Mouse (Mus musculus) induced T-regulatory cell, adult 2 months (primary cell): ENCODE measurements at regions not wholly inside any gene's neighbourhood (a gene's known extent, or its start where the extent isn't known, plus 50 kb on each side); places are given as distances from the start of the nearest gene placed in this dataset.

ENCODE experiments used
- DNase-seq: peaks from one replicate; pipeline ENCODE4 v3.0.0-alpha.2; 2012; ENCODE audit warnings: low read depth

DNA sequence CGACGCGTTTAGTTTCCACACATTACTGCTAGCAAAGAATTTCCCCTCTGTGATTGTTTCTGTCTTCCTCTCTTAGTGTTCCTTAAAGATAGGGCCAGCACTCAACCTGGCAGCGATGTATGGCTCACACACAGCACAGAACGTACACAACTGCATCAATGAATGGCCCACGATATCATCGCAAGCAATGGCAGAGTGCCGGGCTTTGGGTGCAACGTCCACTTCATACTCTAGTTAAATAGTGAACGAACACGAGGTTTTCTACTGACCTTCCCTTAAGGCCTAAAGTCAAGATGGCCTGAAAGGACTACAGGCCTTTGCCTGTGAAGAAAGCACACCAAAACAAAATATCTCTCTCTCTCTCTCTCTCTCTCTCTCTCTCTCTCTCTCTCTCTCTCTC lies 51.4 kb upstream of the Mpp6 start:
- no peak for DNase-seq

GRCm38 (mm10) chr6:50059917-50060316 lies 50.1 kb upstream of the Mpp6 start:
- DNase-seq, result no peak
